ENCODE assay signal across 32 mouse cellular contexts in genomic region chr15:100241780-100242179, GRCm38 (mm10). TPM values are rescaled to one million over a fixed set of nuclear protein-coding genes. Genes with fewer than 3 reads are reported as not detected.
DNase-seq lines count a peak whose midpoint lies in the region; ATAC-seq lines count a peak whose summit lies in the region.
"Had no signal": no experiment of that assay in that cellular context is flagged by ENCODE, and none has a peak within 500 bp of the region (broad histone marks: within the 10 kb centered on the region; RNA-seq: fewer than 3 reads in every experiment).

No protein-coding gene starts in this region.

- H3K27me3 ChIP-seq in liver, embryonic 13.5 days: no peaks in the 10 kb centered on the region
- no peaks in the 10 kb centered on the region for H3K27me3 ChIP-seq in liver, embryonic 12.5 days (replicated peaks)
- H3K27me3 ChIP-seq: embryonic facial prominence, embryonic 12.5 days; embryonic facial prominence, embryonic 15.5 days; heart, embryonic 15.5 days; hindbrain, embryonic 13.5 days had no signal

- H3K4me1 ChIP-seq in liver, embryonic 13.5 days (replicated peaks): peaks cover 14% of the 10 kb centered on the region; the same call in 1 of the 2 replicates
- peaks cover 12% of the 10 kb centered on the region; the same call in 1 of the 2 replicates for H3K4me1 ChIP-seq in liver, embryonic 12.5 days
- H3K4me1 ChIP-seq: embryonic facial prominence, embryonic 12.5 days; embryonic facial prominence, embryonic 15.5 days; hindbrain, embryonic 10.5 days; hindbrain, embryonic 13.5 days had no signal

- no peak overlapping the region for H3K4me2 ChIP-seq in liver, embryonic 13.5 days
- no peak overlapping the region for H3K4me2 ChIP-seq in liver, embryonic 12.5 days
- H3K4me2 ChIP-seq: embryonic facial prominence, embryonic 12.5 days; embryonic facial prominence, embryonic 15.5 days; heart, embryonic 11.5 days; heart, embryonic 15.5 days; hindbrain, embryonic 13.5 days had no signal

- peaks cover 98% of the 10 kb centered on the region for H3K36me3 ChIP-seq in liver, embryonic 13.5 days
- H3K36me3 ChIP-seq in liver, embryonic 12.5 days: peaks cover 98% of the 10 kb centered on the region

- no peak for DNase-seq in liver, embryonic 13.5 days
- DNase-seq in ZHBTc4 (ENCODE audit: low read depth, low spot score): peak; percentile 49
- DNase-seq in cerebellum, adult 11 months: no peak
- no peak for DNase-seq in thymus, postnatal 0 days (ENCODE audit: low spot score)
- no peak for DNase-seq in thymus, postnatal 36 days
- DNase-seq: adrenal gland, adult 8-10 months; adrenal gland, postnatal 25 days; cerebellum, adult 11-12 months; cerebellum, adult 8-10 months; cerebellum, postnatal 10 days; forebrain, postnatal 0 days; gastrocnemius, adult 2 months; gastrocnemius, postnatal 14 days; heart, adult 11 months; heart, postnatal 10 days; heart, postnatal 36 days had no signal

- H3K27ac ChIP-seq in liver, embryonic 13.5 days: no peak overlapping the region
- H3K27ac ChIP-seq in liver, embryonic 12.5 days: no peak overlapping the region
- H3K27ac ChIP-seq: embryonic facial prominence, embryonic 12.5 days; embryonic facial prominence, embryonic 15.5 days; gastrocnemius, adult 2 months; heart, embryonic 15.5 days; hindbrain, embryonic 10.5 days; hindbrain, embryonic 13.5 days had no signal

- no peak overlapping the region for H3K4me3 ChIP-seq in liver, embryonic 13.5 days (replicated peaks)
- H3K4me3 ChIP-seq in liver, embryonic 12.5 days: no peak overlapping the region
- H3K4me3 ChIP-seq: embryonic facial prominence, embryonic 12.5 days; embryonic facial prominence, embryonic 15.5 days; gastrocnemius, adult 2 months; heart, embryonic 15.5 days; hindbrain, embryonic 10.5 days; hindbrain, embryonic 13.5 days had no signal

- 77% methylated on average over 6 of the region's 6 CpGs for WGBS in liver, embryonic 13.5 days (ENCODE audit: insufficient replicate concordance)
- WGBS in liver, embryonic 12.5 days (ENCODE audit: insufficient replicate concordance): 75% methylated on average over 6 of the region's 6 CpGs

- H3K9ac ChIP-seq in liver, embryonic 13.5 days: peak overlapping the region; percentile 10; the same call in 1 of the 2 replicates
- no peak overlapping the region for H3K9ac ChIP-seq in liver, embryonic 12.5 days
- H3K9ac ChIP-seq: embryonic facial prominence, embryonic 12.5 days; embryonic facial prominence, embryonic 15.5 days; forebrain, postnatal 0 days; heart, embryonic 15.5 days; hindbrain, embryonic 13.5 days had no signal

- H3K9me3 ChIP-seq in liver, embryonic 13.5 days (replicated peaks): no peaks in the 10 kb centered on the region
- no peaks in the 10 kb centered on the region for H3K9me3 ChIP-seq in liver, embryonic 12.5 days (replicated peaks)
- H3K9me3 ChIP-seq: embryonic facial prominence, embryonic 12.5 days; embryonic facial prominence, embryonic 15.5 days; heart, embryonic 15.5 days; hindbrain, embryonic 10.5 days; hindbrain, embryonic 13.5 days had no signal

- no peak for ATAC-seq in liver, embryonic 13.5 days (ENCODE audit: low read depth)
- no peak for ATAC-seq in liver, embryonic 12.5 days
- ATAC-seq in megakaryocyte, adult 5-6 weeks (ENCODE audit: poor library complexity, severe bottlenecking): peak; percentile 31; the same call in 1 of the 2 replicates
- ATAC-seq: activated CD4-positive, CD25-positive, alpha-beta regulatory T cell, adult 4 months; forebrain, embryonic 14.5 days; forebrain, postnatal 0 days; hindbrain, embryonic 16.5 days had no signal

RNA-seq across cellular contexts. Expression of gene Atf1, which starts 14.2 kb away (rescaled TPM):
- polyA plus RNA-seq in liver, embryonic 13.5 days (2015; fragmentation: Nextera tagmentation; extraction: Ambion mirVana): 46.5 and 51.3 TPM in 2 replicates
- 55.0 and 57.6 TPM in 2 replicates for polyA plus RNA-seq in liver, embryonic 12.5 days (2016; fragmentation: Nextera tagmentation; extraction: Ambion mirVana)
- total RNA-seq in megakaryocyte, adult 5-6 weeks (2015): 77.0 and 100 TPM in 2 replicates
- total RNA-seq in megakaryocyte, adult 5-6 weeks (2017): 52.8 and 95.7 TPM in 2 replicates
- polyA plus RNA-seq in thymus, postnatal 0 days (2015; fragmentation: Nextera tagmentation; extraction: Ambion mirVana): 47.5 and 66.9 TPM in 2 replicates

RNA-seq across cellular contexts. Expression of gene Tmprss12, which starts 38.9 kb away (rescaled TPM):
- polyA plus RNA-seq in liver, embryonic 13.5 days (2015; fragmentation: Nextera tagmentation; extraction: Ambion mirVana): not detected in 2 replicates
- not detected in 2 replicates for polyA plus RNA-seq in liver, embryonic 12.5 days (2016; fragmentation: Nextera tagmentation; extraction: Ambion mirVana)
- not detected in 2 replicates for total RNA-seq in megakaryocyte, adult 5-6 weeks (2015)
- total RNA-seq in megakaryocyte, adult 5-6 weeks (2017): not detected in 2 replicates
- polyA plus RNA-seq in thymus, postnatal 0 days (2015; fragmentation: Nextera tagmentation; extraction: Ambion mirVana): not detected in 2 replicates
- total RNA-seq: adrenal gland, adult 8-10 months; adrenal gland, postnatal 25 days; forebrain, postnatal 0 days; gastrocnemius, adult 2 months; gastrocnemius, postnatal 14 days; gastrocnemius, postnatal 4 days; heart, adult 8-10 months; heart, postnatal 10 days; heart, postnatal 36 days; MEL had no signal
- polyA plus RNA-seq: activated CD4-positive, CD25-positive, alpha-beta regulatory T cell, adult 4 months; embryonic facial prominence, embryonic 12.5 days; embryonic facial prominence, embryonic 15.5 days; forebrain, embryonic 11.5 days; forebrain, embryonic 14.5 days; forebrain, postnatal 0 days; frontal cortex, adult 2 months; heart, embryonic 11.5 days; heart, embryonic 15.5 days; hindbrain, embryonic 10.5 days; hindbrain, embryonic 13.5 days; hindbrain, embryonic 16.5 days had no signal
